ENCODE assay signal across 8 mouse cellular contexts in the genomic region with DNA sequence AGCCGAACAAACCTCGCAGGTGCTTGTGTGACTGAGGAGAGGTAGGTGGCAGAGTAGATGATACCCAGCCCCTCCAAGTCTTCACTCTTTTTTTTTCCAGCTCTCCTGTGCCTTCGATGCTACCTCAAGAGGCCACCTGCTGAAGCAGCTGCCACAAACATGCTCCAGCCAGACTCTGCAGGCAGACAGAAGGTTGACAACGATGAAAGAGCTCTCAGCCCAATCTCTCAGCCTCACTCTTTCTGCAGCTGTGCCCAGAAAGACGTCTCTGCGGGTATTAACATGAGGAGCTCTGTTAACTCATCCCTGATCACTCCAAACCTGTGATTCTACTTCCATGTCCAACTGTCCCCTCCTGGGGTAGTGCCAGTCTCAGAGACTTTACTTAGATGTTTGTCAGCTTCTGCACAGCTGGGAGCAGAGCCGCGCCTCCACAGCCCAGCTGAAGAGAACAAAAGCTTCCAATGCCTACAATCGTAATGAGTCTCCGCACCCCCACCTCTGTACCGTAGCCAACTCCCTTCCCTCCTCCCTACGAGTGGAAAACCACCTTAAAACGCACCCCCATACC.
DNase-seq lines count a peak whose midpoint lies in the region; ATAC-seq and TF ChIP-seq lines count a peak whose summit lies in the region.

No protein-coding gene starts in this region.

- no peaks in the 10 kb centered on the region for H3K27me3 ChIP-seq in cerebellum, adult 2 months (ENCODE audit: control insufficient read depth, insufficient read depth, low read length)
- H3K27me3 ChIP-seq in heart, embryonic 15.5 days = no peaks in the 10 kb centered on the region
- no peaks in the 10 kb centered on the region for H3K27me3 ChIP-seq in stomach, embryonic 15.5 days (replicated peaks)

- peak overlapping the region; percentile 44 for H3K4me3 ChIP-seq in cerebellum, adult 2 months (replicated peaks; ENCODE audit: insufficient read depth, low read depth, low read length)
- H3K4me3 ChIP-seq in heart, embryonic 15.5 days = peak overlapping the region; percentile 54
- H3K4me3 ChIP-seq in stomach, embryonic 15.5 days (replicated peaks) = peak overlapping the region; percentile 39

- peak overlapping the region; percentile 89 for H3K4me2 ChIP-seq in heart, embryonic 15.5 days
- peak overlapping the region; percentile 75 for H3K4me2 ChIP-seq in stomach, embryonic 15.5 days

- H3K9me3 ChIP-seq in heart, embryonic 15.5 days (replicated peaks) = no peaks in the 10 kb centered on the region
- H3K9me3 ChIP-seq in stomach, embryonic 15.5 days = no peaks in the 10 kb centered on the region

- no peaks in the 10 kb centered on the region for H3K36me3 ChIP-seq in heart, embryonic 15.5 days
- no peaks in the 10 kb centered on the region for H3K36me3 ChIP-seq in stomach, embryonic 15.5 days

- peak in 1 of 2 experiments; percentile 11 for DNase-seq in cerebellum, adult 2 months
- no peak for DNase-seq in cerebellum, adult 11 months
- peak; percentile 60 for DNase-seq in embryo, embryonic 11 days
- peak; percentile 35 to 38 for DNase-seq in layer of hippocampus, postnatal 25 days (ENCODE audit: extremely low spot score in 1 of 2, low spot score in 1 of 2)
- peak; percentile 6 for DNase-seq in lung, postnatal 36 days
- DNase-seq in urinary bladder, postnatal 10 days (ENCODE audit: low spot score) = no peak

- WGBS in cerebellum, adult 2 months = 6% methylated on average over 13 of the region's 13 CpGs
- 10% methylated on average over 13 of the region's 13 CpGs for WGBS in heart, embryonic 15.5 days
- 11% methylated on average over 13 of the region's 13 CpGs for WGBS in stomach, embryonic 15.5 days

- no peak for TF ChIP-seq POLR2A in cerebellum, adult 2 months (IDR thresholded peaks at IDR 0.05; ENCODE audit: borderline replicate concordance, insufficient read depth, low read length)

- peak overlapping the region; percentile 55 for H3K9ac ChIP-seq in heart, embryonic 15.5 days
- H3K9ac ChIP-seq in stomach, embryonic 15.5 days = peak overlapping the region; percentile 16; the same call in 1 of the 2 replicates

- TF ChIP-seq CTCF in cerebellum, adult 2 months (IDR thresholded peaks at IDR 0.05; ENCODE audit: borderline replicate concordance, insufficient read depth, low read depth, low read length) = no peak

- H3K27ac ChIP-seq in cerebellum, adult 2 months (ENCODE audit: insufficient read depth, low read length) = no peak overlapping the region
- H3K27ac ChIP-seq in heart, embryonic 15.5 days = 0 out of 2 replicates have a peak overlapping the region, but pooled peaks have one; percentile 7
- no peak overlapping the region for H3K27ac ChIP-seq in stomach, embryonic 15.5 days

- peak; percentile 60 for ATAC-seq in heart, embryonic 15.5 days (replicated peaks; ENCODE audit: insufficient number of reproducible peaks, insufficient read depth, low FRiP score, low read depth)
- ATAC-seq in stomach, embryonic 15.5 days (ENCODE audit: insufficient read depth, low FRiP score, low read depth) = 0 out of 2 replicates have a peak, but pooled peaks have one; percentile 15

- no peaks in the 10 kb centered on the region for H3K4me1 ChIP-seq in cerebellum, adult 2 months (ENCODE audit: control insufficient read depth, insufficient read depth, low read length)
- peaks cover 12% of the 10 kb centered on the region for H3K4me1 ChIP-seq in heart, embryonic 15.5 days (replicated peaks)
- no peaks in the 10 kb centered on the region for H3K4me1 ChIP-seq in stomach, embryonic 15.5 days

Comparison
In these comparisons a context has a peak if more than half of its experiments do, and no peak if none do; other contexts are left out.
1. DNase-seq: peak in embryo, embryonic 11 days (single experiment), layer of hippocampus, postnatal 25 days (2 of 2) and lung, postnatal 36 days (single experiment); none in cerebellum, adult 11 months (single experiment) and urinary bladder, postnatal 10 days (single experiment).
2. Peak in every context shown above with its lines, with median percentiles within 50 percentile points of each other: H3K4me3 ChIP-seq.